Mouse (Mus musculus): Measurements from ENCODE around the gene Fbxw2.
"Not testable (repeated sequence)": the region's sequence is repeated elsewhere in the genome, so short reads cannot be mapped to it uniquely, and the experiment has no call there.

Gene Fbxw2

DNA sequence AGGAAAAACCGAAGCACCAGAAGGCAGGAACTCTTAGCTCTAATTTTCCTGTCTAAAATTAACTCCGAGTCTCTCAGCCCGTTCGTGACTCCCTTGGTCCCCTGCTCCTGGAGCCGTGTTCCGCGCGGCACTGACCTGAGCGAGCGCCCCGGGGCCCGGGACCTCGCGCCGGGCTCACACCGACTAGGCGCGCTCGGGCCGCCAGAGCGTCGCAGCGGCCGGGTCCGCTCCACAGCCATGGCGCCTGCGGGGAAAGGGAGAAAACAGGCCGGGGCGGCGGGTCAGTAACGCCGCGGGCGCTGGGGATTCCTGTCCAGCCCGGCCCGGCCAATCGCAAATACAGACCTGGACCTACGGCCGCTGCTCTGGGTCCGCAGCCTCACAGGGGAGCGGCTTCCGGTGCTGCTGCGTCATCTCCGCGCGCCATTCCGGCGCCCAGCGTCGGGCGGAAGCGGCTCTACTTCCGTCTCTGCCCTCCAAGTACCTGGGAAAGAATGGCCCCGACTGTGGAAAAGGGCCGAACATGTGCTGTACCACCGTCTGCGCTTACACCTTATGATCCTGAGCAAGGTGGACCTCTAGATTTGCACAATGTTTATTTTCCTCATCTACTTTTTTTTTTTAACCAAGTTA lies at the start of gene Fbxw2:
Gene Fbxw2 (minus strand): TSS at position 485 of the 633 bp plus-strand sequence.
- DNase-seq (ENCODE audit: extremely low spot score, low read depth, low spot score): peak; percentile 72

- no peak for DNase-seq (ENCODE audit: extremely low spot score, low read depth, low spot score)
Measured at GRCm38 (mm10) chr2:34874816-34875345, 48.8 kb upstream of the Fbxw2 start, which contains the start of gene Psmd5. TSS of gene Psmd5 (minus strand) at chr2:34874968.

- no peak for DNase-seq (ENCODE audit: extremely low spot score, low read depth, low spot score)
Measured at GRCm38 (mm10) chr2:34874271-34874670, 48.2 kb upstream of the Fbxw2 start, which contains the start of gene Cutal. TSS of gene Cutal (plus strand) at chr2:34874396.

DNA sequence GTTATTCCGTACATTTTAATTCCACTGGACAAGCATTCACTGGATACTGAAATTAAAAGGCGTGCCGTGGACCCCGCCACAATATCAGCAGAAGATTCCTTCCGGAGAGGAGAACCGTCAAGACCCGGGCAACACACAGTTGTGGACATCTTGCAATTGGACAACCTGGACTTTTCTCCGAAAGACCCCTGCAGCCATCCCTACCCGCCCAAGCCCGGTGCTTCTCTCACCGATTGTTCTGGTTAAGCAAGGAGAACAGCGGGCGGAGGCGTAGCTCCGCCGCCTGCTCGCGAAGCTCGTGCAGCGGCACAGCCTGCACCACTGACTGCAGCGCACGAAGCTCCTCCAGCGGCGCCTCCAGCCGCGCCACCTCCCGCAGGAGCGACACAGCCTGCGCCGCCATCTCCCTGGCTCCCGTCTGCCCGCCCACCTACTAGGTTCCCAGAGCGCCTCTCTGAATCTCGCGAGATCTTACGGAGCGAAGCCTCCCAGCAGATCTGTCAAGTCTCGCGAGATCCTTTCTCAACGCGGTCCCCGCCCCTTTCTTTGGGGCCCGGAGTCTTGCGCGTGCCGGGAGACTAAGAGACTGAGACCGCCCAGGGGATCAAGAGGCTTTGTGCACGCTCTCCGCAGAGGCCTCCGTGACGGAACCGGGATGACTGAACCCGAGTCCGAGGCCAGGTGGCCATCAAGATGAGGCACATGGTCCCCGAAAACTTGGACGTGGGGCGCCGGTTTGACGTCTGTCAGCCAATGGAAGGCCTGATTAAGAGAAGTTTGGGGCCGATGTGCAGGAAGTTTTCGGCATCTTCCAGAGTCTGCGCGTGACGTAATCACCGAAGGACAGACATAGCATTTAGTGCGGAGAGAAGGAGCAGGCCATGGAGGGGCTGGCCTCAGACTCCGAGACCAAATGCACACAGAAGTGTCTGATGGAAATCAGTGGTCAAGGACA lies 44.7 kb upstream of the Fbxw2 start:
- DNase-seq (ENCODE audit: extremely low spot score, low read depth, low spot score): peak; percentile 97

DNA sequence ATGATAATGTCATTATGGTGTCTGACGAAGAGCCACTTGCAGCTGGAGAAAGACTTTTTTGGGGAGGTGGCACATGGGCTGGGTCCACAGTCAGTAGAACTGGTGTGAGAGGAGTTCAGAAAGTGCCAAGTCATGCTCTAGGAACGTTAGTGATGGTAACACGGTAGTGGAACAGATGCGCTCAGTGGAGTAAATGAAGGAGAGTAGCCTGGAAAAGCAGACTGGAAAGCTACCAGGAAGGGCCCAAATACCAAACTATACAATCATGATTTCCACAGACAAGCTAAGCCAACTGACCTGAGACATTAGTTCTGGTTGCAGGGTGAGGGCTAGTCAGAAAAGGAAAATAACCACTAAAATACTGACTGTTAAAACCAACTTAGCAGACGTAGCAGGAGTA lies 43.6 kb upstream of the Fbxw2 start:
- no peak for DNase-seq (ENCODE audit: extremely low spot score, low read depth, low spot score)

GRCm38 (mm10) chr2:34857728-34858127 lies 31.6 kb upstream of the Fbxw2 start:
- no peak for DNase-seq (ENCODE audit: extremely low spot score, low read depth, low spot score)

DNA sequence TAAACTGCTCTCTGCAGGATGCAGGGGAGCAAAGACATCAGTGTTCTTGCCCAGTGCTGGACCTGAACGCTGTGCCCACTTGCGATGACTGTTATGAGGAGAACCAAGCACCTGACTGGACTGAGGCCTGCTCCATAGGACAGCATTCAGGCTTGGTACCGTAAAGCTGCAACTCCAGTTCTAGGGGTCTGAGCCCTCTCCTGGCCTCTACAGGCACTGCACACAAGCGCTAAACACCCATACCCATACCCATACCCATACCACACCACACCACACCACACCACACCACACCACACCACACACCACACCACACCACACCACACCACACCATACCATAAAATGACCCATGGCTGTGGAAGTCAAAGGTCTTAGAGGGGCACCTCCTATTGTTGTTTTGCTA lies 29.2 kb upstream of the Fbxw2 start:
- DNase-seq (ENCODE audit: extremely low spot score, low read depth, low spot score): no peak

DNA sequence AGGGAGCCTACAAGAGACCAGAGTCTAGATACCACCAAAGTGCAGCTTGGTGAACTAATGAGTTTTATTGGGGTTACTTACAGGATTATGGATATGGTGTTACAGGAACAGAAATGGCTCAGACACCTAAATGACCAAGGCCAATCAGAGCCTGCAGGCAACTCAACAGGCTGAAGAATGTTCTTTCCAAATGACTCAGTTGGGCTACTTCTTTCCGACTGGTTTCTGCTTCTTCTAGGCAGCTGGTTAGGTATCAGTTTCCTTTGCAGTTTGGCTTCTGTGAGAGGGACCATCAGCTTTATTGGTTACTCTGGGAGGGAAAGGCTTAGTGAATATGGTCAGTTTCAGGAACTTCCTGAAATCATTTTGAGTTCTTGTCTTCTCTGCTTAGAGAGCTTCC lies 21.6 kb upstream of the Fbxw2 start:
- DNase-seq (ENCODE audit: extremely low spot score, low read depth, low spot score): no peak

DNA sequence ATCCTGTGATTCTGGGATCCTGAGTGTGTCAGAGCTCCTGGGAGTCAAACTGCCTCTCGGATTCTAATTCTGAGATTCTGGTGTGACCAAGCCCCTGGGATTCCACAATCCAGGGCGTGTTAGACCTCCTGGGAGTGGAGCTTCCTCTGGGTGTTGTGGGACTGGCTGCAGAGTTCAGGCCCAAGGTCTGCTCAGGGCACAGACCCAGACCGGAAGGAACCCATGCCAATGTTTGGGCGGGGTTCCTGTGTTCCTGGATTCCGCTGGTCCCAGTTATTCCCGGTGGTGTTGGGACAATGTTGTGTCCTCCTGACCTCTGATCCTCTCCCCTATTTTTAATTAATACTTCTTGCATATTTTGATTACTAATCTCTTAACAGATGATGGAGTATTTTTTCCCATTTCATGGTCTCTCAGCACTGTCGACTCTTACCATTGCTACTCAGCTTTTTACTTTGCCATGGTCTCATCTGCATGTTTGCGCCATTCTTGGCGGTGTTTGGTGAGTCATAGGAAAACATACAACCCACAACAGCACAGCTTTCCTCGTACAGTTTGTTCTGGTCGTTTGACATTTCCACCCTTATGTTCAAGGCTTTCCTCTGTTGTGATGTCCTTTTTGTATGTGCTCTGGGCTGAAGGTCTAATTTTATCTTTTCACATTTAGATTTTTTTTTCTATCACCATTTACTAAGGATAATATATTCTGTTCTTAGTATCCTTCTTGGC lies 17.3 kb upstream of the Fbxw2 start:
- no peak for DNase-seq (ENCODE audit: extremely low spot score, low read depth, low spot score)

GRCm38 (mm10) chr2:34841706-34842105 lies 15.6 kb upstream of the Fbxw2 start:
- DNase-seq (ENCODE audit: extremely low spot score, low read depth, low spot score): no peak

DNA sequence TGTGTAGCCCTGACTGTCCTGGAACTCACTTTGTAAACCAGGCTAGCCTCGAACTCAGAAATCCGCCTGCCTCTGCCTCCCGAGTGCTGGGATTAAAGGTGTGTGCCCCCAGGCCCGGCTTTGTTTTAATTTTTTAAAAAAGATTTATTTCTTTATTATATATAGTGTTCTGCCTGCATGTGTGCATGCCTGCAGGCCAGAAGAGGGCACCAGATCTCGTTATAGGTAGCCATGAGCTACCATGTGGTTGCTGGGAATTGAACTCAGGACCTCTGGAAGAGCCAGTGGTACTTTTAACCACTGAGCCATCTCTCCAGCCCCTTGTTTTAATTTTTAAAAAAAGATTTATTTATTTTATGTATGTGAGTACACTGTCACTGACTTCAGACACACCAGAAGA lies 14.0 kb upstream of the Fbxw2 start:
- not testable (repeated sequence) for DNase-seq (ENCODE audit: extremely low spot score, low read depth, low spot score)

DNA sequence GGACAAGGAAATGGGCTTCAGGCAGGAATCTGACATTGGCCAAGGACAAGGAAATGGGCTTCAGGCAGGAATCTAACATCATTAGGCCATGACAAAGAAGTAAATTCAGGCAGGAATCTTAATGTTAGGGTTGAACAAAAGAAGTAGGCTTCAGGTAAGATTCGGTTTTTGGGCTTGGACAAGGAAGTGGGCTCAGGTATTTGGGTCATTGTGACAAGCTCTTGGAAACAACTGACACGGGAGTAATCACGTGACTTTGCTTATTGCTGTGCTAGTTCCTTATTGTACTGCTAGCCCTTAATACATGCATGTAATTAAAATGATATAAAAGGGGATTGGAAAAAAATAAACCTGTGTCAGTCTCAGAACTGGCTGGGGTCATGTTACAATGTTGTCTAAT lies 9.6 kb upstream of the Fbxw2 start:
- no peak for DNase-seq (ENCODE audit: extremely low spot score, low read depth, low spot score)

GRCm38 (mm10) chr2:34833624-34834023 lies 7.5 kb upstream of the Fbxw2 start:
- no peak for DNase-seq (ENCODE audit: extremely low spot score, low read depth, low spot score)

GRCm38 (mm10) chr2:34832766-34833457 lies 6.8 kb upstream of the Fbxw2 start, which contains the start of gene Gm34653:
TSS of gene Gm34653 (plus strand) at chr2:34833007.
- not testable (repeated sequence) for DNase-seq (ENCODE audit: extremely low spot score, low read depth, low spot score)

DNA sequence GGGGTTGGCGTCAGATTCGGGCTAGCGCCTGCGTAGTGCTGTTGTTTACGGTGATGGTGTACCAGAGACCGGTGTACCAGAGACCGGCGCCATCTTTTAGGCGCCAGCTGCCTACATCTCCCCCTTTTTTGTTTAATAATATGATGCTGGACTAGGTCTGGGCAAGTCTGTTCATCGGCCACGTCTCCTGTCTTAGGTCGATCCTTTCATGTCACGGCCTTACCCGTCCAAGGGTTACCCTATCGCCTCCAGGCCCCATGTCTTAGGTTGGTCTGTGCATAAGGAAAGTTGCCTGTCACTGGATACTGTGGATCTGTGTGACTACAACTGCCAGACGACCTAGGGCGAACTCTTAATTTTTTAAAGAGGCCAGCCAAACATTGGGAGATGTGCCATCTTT lies 4.0 kb upstream of the Fbxw2 start:
- not testable (repeated sequence) for DNase-seq (ENCODE audit: extremely low spot score, low read depth, low spot score)

DNA sequence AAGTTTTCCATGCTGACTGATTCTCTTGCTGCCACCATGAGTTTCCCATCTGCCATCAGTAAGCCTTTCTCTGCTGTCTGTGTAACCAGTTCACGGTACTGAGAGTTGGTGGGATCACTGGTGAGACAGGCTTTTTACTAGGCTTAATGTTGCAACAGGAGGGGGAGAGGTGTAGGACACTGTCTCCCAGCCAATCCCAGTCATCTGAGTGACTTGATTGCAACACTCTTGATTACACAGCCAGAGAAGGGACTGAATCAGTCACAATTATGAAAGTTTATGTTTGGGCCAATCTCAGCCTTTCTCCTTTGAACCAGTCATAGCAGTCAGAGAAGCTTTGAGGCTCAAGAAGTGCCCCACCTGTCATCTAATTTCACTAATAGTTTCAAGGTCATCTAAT lies 1.9 kb upstream of the Fbxw2 start:
- no peak for DNase-seq (ENCODE audit: extremely low spot score, low read depth, low spot score)

DNA sequence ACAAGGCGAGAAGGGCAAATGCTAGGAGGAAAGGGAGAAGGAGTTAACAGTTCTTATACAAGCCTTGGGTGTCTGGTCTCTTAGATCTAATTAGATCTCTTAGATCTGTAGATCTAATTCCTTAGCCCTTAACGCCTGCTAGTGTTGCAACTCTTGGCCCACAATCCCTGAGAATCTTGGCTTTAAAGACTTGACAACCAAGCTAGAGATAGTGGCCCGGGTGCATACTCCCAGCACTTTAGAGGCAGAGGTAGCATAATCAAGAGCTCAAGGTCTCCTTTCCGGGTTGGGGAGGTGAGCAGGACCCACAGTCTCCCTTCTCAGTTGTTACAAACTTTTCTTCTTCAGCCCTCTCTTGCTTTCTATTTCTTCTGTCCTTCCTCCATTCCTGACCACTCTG lies 1.5 kb upstream of the Fbxw2 start:
- DNase-seq (ENCODE audit: extremely low spot score, low read depth, low spot score): no peak

DNA sequence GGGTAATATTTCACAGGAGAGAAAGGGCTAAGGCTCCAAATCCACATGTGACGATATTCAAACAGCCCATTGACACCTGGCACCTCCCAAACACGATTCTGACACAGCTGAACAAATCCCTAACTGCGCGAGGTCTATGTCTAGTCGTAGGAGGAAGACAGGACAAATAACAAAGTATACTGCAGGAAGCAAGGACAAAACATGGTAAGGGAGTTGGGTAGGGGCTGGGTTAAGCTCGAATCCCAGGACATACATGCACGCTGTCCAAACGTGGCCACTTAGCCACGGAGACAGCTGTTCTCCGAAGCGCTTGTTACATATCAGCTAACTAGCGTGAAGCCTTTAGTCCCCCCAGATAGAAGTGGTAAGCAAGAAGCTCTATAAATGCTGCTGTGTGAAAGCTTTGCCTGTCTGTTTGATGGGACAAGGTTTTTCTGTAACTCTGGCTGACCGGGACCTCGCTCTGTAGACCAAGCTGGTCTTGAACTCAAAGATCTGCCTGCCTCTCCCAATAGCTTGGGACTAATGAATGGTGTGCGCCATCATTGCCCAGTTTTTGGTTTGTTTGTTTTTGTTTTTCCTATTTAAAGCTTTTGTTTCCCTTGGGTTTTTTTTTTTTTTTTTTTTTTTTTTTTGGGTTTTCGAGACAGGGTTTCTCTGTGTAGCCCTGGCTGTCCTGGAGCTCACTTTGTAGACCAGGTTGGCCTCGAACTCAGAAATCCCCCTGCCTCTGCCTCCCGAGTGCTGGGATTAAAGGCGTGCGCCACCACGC lies 535 bp upstream of the Fbxw2 start:
- no peak for DNase-seq (ENCODE audit: extremely low spot score, low read depth, low spot score)

DNA sequence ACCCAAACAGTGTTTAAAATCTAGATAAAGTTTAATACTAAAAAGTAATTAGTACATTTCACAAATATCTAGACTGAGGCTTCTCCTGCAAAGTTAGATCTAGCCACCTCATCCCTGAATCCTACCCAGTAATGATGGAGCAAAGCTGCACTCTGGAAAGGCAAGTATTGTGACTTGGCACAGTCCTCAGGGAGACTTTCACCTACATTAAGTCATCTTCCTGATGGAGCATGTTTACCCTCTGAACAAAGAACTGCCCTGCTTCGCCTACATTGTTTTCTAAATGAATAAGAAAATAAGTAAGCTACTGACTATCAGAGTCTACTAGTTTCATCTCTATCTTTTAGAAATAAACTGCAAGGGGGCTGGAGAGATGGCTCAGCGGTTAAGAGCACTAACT lies 7.6 kb downstream of the Fbxw2 start:
- DNase-seq (ENCODE audit: extremely low spot score, low read depth, low spot score): no peak

DNA sequence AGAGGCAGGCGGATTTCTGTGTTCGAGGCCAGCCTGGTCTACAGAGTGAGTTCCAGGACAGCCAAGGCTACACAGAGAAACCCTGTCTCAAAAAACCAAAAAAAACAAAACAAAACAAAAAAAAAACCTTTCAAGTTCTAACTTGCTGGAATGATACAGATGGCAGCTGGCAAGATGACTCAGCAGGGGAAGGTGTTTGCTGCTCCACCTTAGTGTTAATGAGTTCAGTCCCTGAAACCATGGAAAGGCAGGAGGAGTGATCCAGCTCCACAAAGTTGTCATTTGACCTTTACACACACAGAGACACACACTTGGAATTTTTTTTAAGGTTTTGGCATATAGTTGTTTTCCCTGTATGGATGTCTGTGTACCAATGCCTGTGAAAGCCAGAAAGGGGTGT lies 10.2 kb downstream of the Fbxw2 start:
- not testable (repeated sequence) for DNase-seq (ENCODE audit: extremely low spot score, low read depth, low spot score)
